Mouse (Mus musculus): ENCODE results near the gene Ttc7b.
A peak's percentile ranks its signal among the peaks of the same experiment; 100 is the strongest.

The Ttc7b gene

GRCm38 (mm10) chr12:100488368-100488767 is 32.3 kb downstream of the Ttc7b start:
- DNase-seq (ENCODE audit: low spot score in 2 of 2): no peak

- DNase-seq (ENCODE audit: low spot score in 2 of 2): no peak
Observed at GRCm38 (mm10) chr12:100486232-100486631, 34.4 kb downstream of the Ttc7b start.

- no peak for DNase-seq (ENCODE audit: low spot score in 2 of 2)
Observed at GRCm38 (mm10) chr12:100483054-100483453, 37.6 kb downstream of the Ttc7b start.

GRCm38 (mm10) chr12:100482255-100482654 is 38.4 kb downstream of the Ttc7b start:
- no peak for DNase-seq (ENCODE audit: low spot score in 2 of 2)

- DNase-seq (ENCODE audit: low spot score in 2 of 2): peak in 1 of 2 experiments; percentile 39
Observed at GRCm38 (mm10) chr12:100481443-100482026, 39.1 kb downstream of the Ttc7b start.

GRCm38 (mm10) chr12:100480642-100481442 is 39.8 kb downstream of the Ttc7b start:
- peak; percentile 76 to 86 for DNase-seq (ENCODE audit: low spot score in 2 of 2)

GRCm38 (mm10) chr12:100479892-100480621 is 40.6 kb downstream of the Ttc7b start:
- no peak for DNase-seq (ENCODE audit: low spot score in 2 of 2)

- DNase-seq (ENCODE audit: low spot score in 2 of 2): no peak
Observed at GRCm38 (mm10) chr12:100479270-100479869, 41.3 kb downstream of the Ttc7b start.

- peak in 1 of 2 experiments; percentile 52 for DNase-seq (ENCODE audit: low spot score in 2 of 2)
Observed at GRCm38 (mm10) chr12:100478615-100479014, 42.0 kb downstream of the Ttc7b start.

GRCm38 (mm10) chr12:100478151-100478550 is 42.5 kb downstream of the Ttc7b start:
- no peak for DNase-seq (ENCODE audit: low spot score in 2 of 2)

GRCm38 (mm10) chr12:100477474-100477873 is 43.2 kb downstream of the Ttc7b start:
- peak in 1 of 2 experiments; percentile 46 for DNase-seq (ENCODE audit: low spot score in 2 of 2)

GRCm38 (mm10) chr12:100476351-100476750 is 44.3 kb downstream of the Ttc7b start:
- no peak for DNase-seq (ENCODE audit: low spot score in 2 of 2)

- no peak for DNase-seq (ENCODE audit: low spot score in 2 of 2)
Observed at GRCm38 (mm10) chr12:100475489-100475888, 45.1 kb downstream of the Ttc7b start.

GRCm38 (mm10) chr12:100474661-100475321 is 45.8 kb downstream of the Ttc7b start:
- DNase-seq (ENCODE audit: low spot score in 2 of 2): no peak

- DNase-seq (ENCODE audit: low spot score in 2 of 2): no peak
Observed at GRCm38 (mm10) chr12:100470295-100470694, 50.3 kb downstream of the Ttc7b start.

GRCm38 (mm10) chr12:100469503-100470293 is 50.9 kb downstream of the Ttc7b start:
- no peak for DNase-seq (ENCODE audit: low spot score in 2 of 2)

- no peak for DNase-seq (ENCODE audit: low spot score in 2 of 2)
Observed at GRCm38 (mm10) chr12:100465101-100465715, 55.4 kb downstream of the Ttc7b start.

GRCm38 (mm10) chr12:100457701-100458100 is 62.9 kb downstream of the Ttc7b start:
- no peak for DNase-seq (ENCODE audit: low spot score in 2 of 2)

- no peak for DNase-seq (ENCODE audit: low spot score in 2 of 2)
Observed at GRCm38 (mm10) chr12:100456257-100456975, 64.2 kb downstream of the Ttc7b start.

- DNase-seq (ENCODE audit: low spot score in 2 of 2): no peak
Observed at GRCm38 (mm10) chr12:100455453-100455852, 65.2 kb downstream of the Ttc7b start.
